Mouse (Mus musculus): ENCODE results near the gene Pdgfc. TPM values are rescaled to one million over a fixed set of nuclear protein-coding genes. Genes with fewer than 3 reads are reported as not detected.
A peak's percentile ranks its signal among the peaks of the same experiment; 100 is the strongest.

The Pdgfc gene
- polyA plus RNA-seq, 1 experiment from 2014 or later, result 6.2 TPM

DNA sequence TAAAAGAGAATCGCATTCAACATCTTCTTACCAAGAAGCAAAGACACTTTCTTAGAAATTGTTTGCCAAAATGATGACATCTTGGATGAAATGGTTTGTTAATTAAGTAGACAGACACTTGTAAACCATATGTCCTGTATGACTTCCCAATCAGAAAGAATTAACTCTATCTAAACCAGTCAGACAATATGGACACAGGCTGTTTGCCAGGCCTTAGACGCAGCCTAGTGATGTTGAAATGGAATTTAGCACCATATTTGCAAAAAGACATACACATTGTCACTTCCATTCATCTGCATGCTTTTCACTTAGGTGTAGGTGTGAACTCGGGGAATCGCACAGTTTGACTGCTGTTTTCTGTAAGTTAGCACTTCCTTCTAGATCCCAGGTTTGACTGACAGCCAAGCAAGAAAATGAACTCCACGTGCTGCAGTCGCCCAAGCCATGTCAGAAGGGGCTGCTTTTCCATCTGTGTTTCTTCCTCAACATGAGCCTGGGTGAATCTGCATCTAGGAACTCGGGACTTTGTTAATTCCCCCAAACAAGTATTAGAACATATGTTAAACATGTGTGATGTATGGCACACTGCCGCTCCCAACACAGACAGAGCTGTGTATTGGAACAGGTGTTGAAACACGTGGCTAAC is 10.5 kb upstream of the Pdgfc start:
- Histone ChIP-seq H3K4me1 (replicated peaks; ENCODE audit: control insufficient read depth, insufficient read depth, low read length) (0 out of 2 replicates have a peak, but pooled peaks cover 4% of the 10 kb centered on the region), H3K36me3 (ENCODE audit: control insufficient read depth, insufficient read depth) (no peaks in the 10 kb centered on the region), H3K4me2 (ENCODE audit: low read length) (no peak overlapping the region), H3K9ac (replicated peaks; ENCODE audit: low read depth, low read length) (no peak overlapping the region), H3K27me3 (replicated peaks; ENCODE audit: control insufficient read depth, insufficient read depth, low read length) (no peaks in the 10 kb centered on the region), H3K4me3 (replicated peaks; ENCODE audit: low read length) (no peak overlapping the region), H3K27ac (ENCODE audit: low read length) (no peak overlapping the region), H3K9me3 (ENCODE audit: control insufficient read depth, low read length) (no peaks in the 10 kb centered on the region)
- WGBS, result 50% methylated on average over 9 of the region's 9 CpGs
- ATAC-seq, result peak; percentile 66

- ATAC-seq, result no peak
- H3K27ac ChIP-seq (ENCODE audit: low read length), result no peak overlapping the region
- 89% methylated on average over 3 of the region's 3 CpGs for WGBS
- H3K36me3 ChIP-seq (ENCODE audit: control insufficient read depth, insufficient read depth), result no peaks in the 10 kb centered on the region
- H3K4me1 ChIP-seq (replicated peaks; ENCODE audit: control insufficient read depth, insufficient read depth, low read length), result 0 out of 2 replicates have a peak, but pooled peaks cover 4% of the 10 kb centered on the region
- no peaks in the 10 kb centered on the region for H3K9me3 ChIP-seq (ENCODE audit: control insufficient read depth, low read length)
- no peak overlapping the region for H3K9ac ChIP-seq (replicated peaks; ENCODE audit: low read depth, low read length)
- H3K4me3 ChIP-seq (replicated peaks; ENCODE audit: low read length), result no peak overlapping the region
- no peaks in the 10 kb centered on the region for H3K27me3 ChIP-seq (replicated peaks; ENCODE audit: control insufficient read depth, insufficient read depth, low read length)
- no peak overlapping the region for H3K4me2 ChIP-seq (ENCODE audit: low read length)
Observed at GRCm38 (mm10) chr3:81028361-81028760, 7.9 kb upstream of the Pdgfc start.

GRCm38 (mm10) chr3:81029321-81029720 is 6.9 kb upstream of the Pdgfc start:
- Histone ChIP-seq H3K9me3 (ENCODE audit: control insufficient read depth, low read length) (no peaks in the 10 kb centered on the region), H3K4me3 (replicated peaks; ENCODE audit: low read length) (no peak overlapping the region), H3K9ac (replicated peaks; ENCODE audit: low read depth, low read length) (no peak overlapping the region), H3K36me3 (ENCODE audit: control insufficient read depth, insufficient read depth) (no peaks in the 10 kb centered on the region), H3K4me2 (ENCODE audit: low read length) (no peak overlapping the region), H3K4me1 (replicated peaks; ENCODE audit: control insufficient read depth, insufficient read depth, low read length) (0 out of 2 replicates have a peak, but pooled peaks cover 4% of the 10 kb centered on the region), H3K27me3 (replicated peaks; ENCODE audit: control insufficient read depth, insufficient read depth, low read length) (no peaks in the 10 kb centered on the region), H3K27ac (ENCODE audit: low read length) (no peak overlapping the region)
- no peak for ATAC-seq
- WGBS, result 56% methylated on average over 4 of the region's 4 CpGs

DNA sequence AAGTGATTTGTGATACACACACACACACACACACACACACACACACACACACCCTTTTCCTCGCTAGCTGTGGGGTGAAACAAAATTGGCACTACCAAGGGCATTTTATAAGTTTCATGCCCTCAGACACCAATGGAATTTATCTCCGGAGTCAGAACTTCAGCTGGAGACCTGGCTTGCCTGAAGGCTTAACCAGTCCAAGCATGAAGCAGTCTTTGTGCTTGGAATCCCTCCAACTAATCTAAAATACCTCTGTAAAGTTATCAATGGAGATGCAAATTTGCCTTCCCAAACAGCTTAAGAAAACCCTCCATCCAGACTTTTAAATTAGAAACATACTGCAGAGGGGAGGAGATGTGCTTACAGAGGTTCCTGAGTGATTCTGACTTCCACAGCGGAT is 6.3 kb upstream of the Pdgfc start:
- no peaks in the 10 kb centered on the region for H3K27me3 ChIP-seq (replicated peaks; ENCODE audit: control insufficient read depth, insufficient read depth, low read length)
- H3K9ac ChIP-seq (replicated peaks; ENCODE audit: low read depth, low read length), result no peak overlapping the region
- H3K36me3 ChIP-seq (ENCODE audit: control insufficient read depth, insufficient read depth), result no peaks in the 10 kb centered on the region
- ATAC-seq, result no peak
- no peak overlapping the region for H3K4me2 ChIP-seq (ENCODE audit: low read length)
- H3K9me3 ChIP-seq (ENCODE audit: control insufficient read depth, low read length), result no peaks in the 10 kb centered on the region
- H3K4me1 ChIP-seq (replicated peaks; ENCODE audit: control insufficient read depth, insufficient read depth, low read length), result 0 out of 2 replicates have a peak, but pooled peaks cover 4% of the 10 kb centered on the region
- no peak overlapping the region for H3K4me3 ChIP-seq (replicated peaks; ENCODE audit: low read length)
- 50% methylated on average over 3 of the region's 3 CpGs for WGBS
- H3K27ac ChIP-seq (ENCODE audit: low read length), result no peak overlapping the region

DNA sequence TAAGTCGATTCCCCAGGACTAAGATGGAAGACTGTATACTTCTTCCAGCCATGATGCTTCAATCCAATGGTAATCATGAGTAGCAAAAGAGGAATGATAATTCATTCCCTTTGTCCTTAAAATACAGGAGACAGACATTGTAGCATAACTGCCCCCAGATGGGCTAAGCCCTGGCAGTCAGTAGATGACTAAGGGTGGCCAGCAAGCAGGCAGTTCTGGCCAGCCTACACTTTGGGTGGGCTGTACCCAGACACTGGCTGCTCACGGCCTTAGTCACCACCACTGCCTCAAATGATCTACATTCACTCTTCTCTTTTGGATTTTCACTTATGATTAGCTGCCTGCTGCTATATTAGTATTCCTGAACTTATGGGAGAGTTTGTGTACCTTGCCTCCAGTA is 5.9 kb upstream of the Pdgfc start:
- no peaks in the 10 kb centered on the region for H3K36me3 ChIP-seq (ENCODE audit: control insufficient read depth, insufficient read depth)
- no peak for ATAC-seq
- H3K27me3 ChIP-seq (replicated peaks; ENCODE audit: control insufficient read depth, insufficient read depth, low read length), result no peaks in the 10 kb centered on the region
- WGBS, result 70% methylated on average over 2 of the region's 2 CpGs
- H3K9ac ChIP-seq (replicated peaks; ENCODE audit: low read depth, low read length), result no peak overlapping the region
- no peak overlapping the region for H3K27ac ChIP-seq (ENCODE audit: low read length)
- H3K4me3 ChIP-seq (replicated peaks; ENCODE audit: low read length), result no peak overlapping the region
- H3K4me1 ChIP-seq (replicated peaks; ENCODE audit: control insufficient read depth, insufficient read depth, low read length), result 0 out of 2 replicates have a peak, but pooled peaks cover 4% of the 10 kb centered on the region
- no peak overlapping the region for H3K4me2 ChIP-seq (ENCODE audit: low read length)
- H3K9me3 ChIP-seq (ENCODE audit: control insufficient read depth, low read length), result no peaks in the 10 kb centered on the region

DNA sequence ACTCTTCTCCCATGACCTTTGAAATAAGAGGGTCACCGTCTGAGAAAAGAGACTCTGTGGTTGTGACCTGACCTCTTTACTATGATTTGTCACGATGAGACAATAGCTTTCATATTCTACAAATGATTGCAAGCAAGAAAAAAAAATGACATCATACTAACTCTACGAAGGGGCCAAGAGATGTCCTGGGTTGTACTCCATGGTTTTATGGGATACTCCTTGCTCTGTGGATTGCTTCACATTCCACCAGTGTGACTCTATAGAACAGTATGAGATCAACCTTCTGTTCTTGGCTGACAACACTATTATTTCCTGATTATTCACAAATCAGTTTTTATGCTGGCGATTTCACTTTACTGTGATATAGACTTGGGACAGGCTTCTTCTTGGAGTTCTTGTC is 4.2 kb upstream of the Pdgfc start:
- ATAC-seq, result no peak
- Histone ChIP-seq H3K4me3 (replicated peaks; ENCODE audit: low read length) (no peak overlapping the region), H3K4me1 (replicated peaks; ENCODE audit: control insufficient read depth, insufficient read depth, low read length) (peaks cover 6% of the 10 kb centered on the region), H3K4me2 (ENCODE audit: low read length) (no peak overlapping the region), H3K27me3 (replicated peaks; ENCODE audit: control insufficient read depth, insufficient read depth, low read length) (no peaks in the 10 kb centered on the region), H3K9ac (replicated peaks; ENCODE audit: low read depth, low read length) (no peak overlapping the region), H3K27ac (ENCODE audit: low read length) (no peak overlapping the region), H3K36me3 (ENCODE audit: control insufficient read depth, insufficient read depth) (no peaks in the 10 kb centered on the region), H3K9me3 (ENCODE audit: control insufficient read depth, low read length) (no peaks in the 10 kb centered on the region)
- 78% methylated on average over 4 of the region's 4 CpGs for WGBS

- H3K9me3 ChIP-seq (ENCODE audit: control insufficient read depth, low read length), result no peaks in the 10 kb centered on the region
- no peaks in the 10 kb centered on the region for H3K27me3 ChIP-seq (replicated peaks; ENCODE audit: control insufficient read depth, insufficient read depth, low read length)
- H3K27ac ChIP-seq (ENCODE audit: low read length), result no peak overlapping the region
- no peak overlapping the region for H3K4me2 ChIP-seq (ENCODE audit: low read length)
- ATAC-seq, result no peak
- H3K36me3 ChIP-seq (ENCODE audit: control insufficient read depth, insufficient read depth), result no peaks in the 10 kb centered on the region
- H3K4me1 ChIP-seq (replicated peaks; ENCODE audit: control insufficient read depth, insufficient read depth, low read length), result peaks cover 19% of the 10 kb centered on the region
- H3K4me3 ChIP-seq (replicated peaks; ENCODE audit: low read length), result no peak overlapping the region
- 58% methylated on average over 6 of the region's 6 CpGs for WGBS
- H3K9ac ChIP-seq (replicated peaks; ENCODE audit: low read depth, low read length), result no peak overlapping the region
Observed at GRCm38 (mm10) chr3:81034336-81035102, 1.7 kb upstream of the Pdgfc start.

GRCm38 (mm10) chr3:81036554-81037311 is 517 bp downstream of the Pdgfc start:
- no peaks in the 10 kb centered on the region for H3K27me3 ChIP-seq (replicated peaks; ENCODE audit: control insufficient read depth, insufficient read depth, low read length)
- H3K9me3 ChIP-seq (ENCODE audit: control insufficient read depth, low read length), result no peaks in the 10 kb centered on the region
- no peaks in the 10 kb centered on the region for H3K36me3 ChIP-seq (ENCODE audit: control insufficient read depth, insufficient read depth)
- H3K4me2 ChIP-seq (ENCODE audit: low read length), result peak overlapping the region; percentile 81
- H3K4me1 ChIP-seq (replicated peaks; ENCODE audit: control insufficient read depth, insufficient read depth, low read length), result peaks cover 19% of the 10 kb centered on the region
- peak overlapping the region; percentile 77 for H3K27ac ChIP-seq (ENCODE audit: low read length)
- 0% methylated on average over 49 of the region's 68 CpGs for WGBS
- H3K4me3 ChIP-seq (replicated peaks; ENCODE audit: low read length), result peak overlapping the region; percentile 84
- ATAC-seq, result peak; percentile 90
- H3K9ac ChIP-seq (replicated peaks; ENCODE audit: low read depth, low read length), result peak overlapping the region; percentile 76

GRCm38 (mm10) chr3:81037312-81037859 is 1.2 kb downstream of the Pdgfc start:
- no peaks in the 10 kb centered on the region for H3K27me3 ChIP-seq (replicated peaks; ENCODE audit: control insufficient read depth, insufficient read depth, low read length)
- peaks cover 19% of the 10 kb centered on the region for H3K4me1 ChIP-seq (replicated peaks; ENCODE audit: control insufficient read depth, insufficient read depth, low read length)
- ATAC-seq, result peak; percentile 72
- peak overlapping the region; percentile 77 for H3K27ac ChIP-seq (ENCODE audit: low read length)
- no peaks in the 10 kb centered on the region for H3K36me3 ChIP-seq (ENCODE audit: control insufficient read depth, insufficient read depth)
- peak overlapping the region; percentile 84 for H3K4me3 ChIP-seq (replicated peaks; ENCODE audit: low read length)
- WGBS, result 1% methylated on average over 33 of the region's 34 CpGs
- H3K4me2 ChIP-seq (ENCODE audit: low read length), result peak overlapping the region; percentile 81
- H3K9me3 ChIP-seq (ENCODE audit: control insufficient read depth, low read length), result no peaks in the 10 kb centered on the region
- H3K9ac ChIP-seq (replicated peaks; ENCODE audit: low read depth, low read length), result peak overlapping the region; percentile 76
